Mouse (Mus musculus) liver, embryonic 14.5 days (tissue): ENCODE measurements at regions not wholly inside any gene's neighbourhood (a gene's known extent, or its start where the extent isn't known, plus 50 kb on each side); places are given as distances from the start of the nearest gene placed in this dataset.
A peak's percentile ranks its signal among the peaks of the same experiment; 100 is the strongest.
"Not testable (repeated sequence)": the region's sequence is repeated elsewhere in the genome, so short reads cannot be mapped to it uniquely, and the experiment has no call there.

Experiments used
- ATAC-seq: fragments of 200-750 bp; cut with Nextera tagmentation; 2 replicates; pipeline ENCODE4 v1.8.0; 2017; ENCODE audit warnings: moderate number of reproducible peaks, mild to moderate bottlenecking, moderate library complexity; ENCODE audit not compliant: insufficient read depth
- DNase-seq, 3 experiments: peaks; one replicate each; pipeline ENCODE4 v3.0.0-alpha.2; 2012 to 2013; ENCODE audit warnings: low read depth in 3 of 3, low spot score in 3 of 3
- H3K27ac ChIP-seq: fragments of 300-500 bp; sonication (generic); 2 replicates; pipeline ENCODE4 v1.5.1; 2014; ENCODE audit warnings: moderate library complexity, mild to moderate bottlenecking, control low read depth, inconsistent platforms
- H3K27me3 ChIP-seq: fragments of 300-500 bp; sonication (generic); 2 replicates; pipeline ENCODE4 v1.6.1; 2014; ENCODE audit warnings: mild to moderate bottlenecking, low read length, moderate library complexity; ENCODE audit not compliant: control insufficient read depth, insufficient read depth
- H3K36me3 ChIP-seq: fragments of 300-500 bp; sonication (generic); replicated peaks from 2 replicates; pipeline ENCODE4 v1.6.1; 2014; ENCODE audit warnings: low read depth; ENCODE audit not compliant: control insufficient read depth, insufficient read depth
- H3K4me1 ChIP-seq, 2 experiments: fragments of 200-500 bp in 1 of 2; fragments of 300-500 bp in 1 of 2; sonication (generic) in 1 of 2; replicated peaks; 2 replicates each; pipeline ENCODE4 v1.6.1; 2012 to 2014; ENCODE audit warnings: antibody characterized with exemption in 1 of 2, inconsistent platforms in 1 of 2, low read length in 1 of 2; ENCODE audit not compliant: control insufficient read depth in 2 of 2, insufficient read depth in 2 of 2
- H3K4me2 ChIP-seq: fragments of 300-500 bp; sonication (generic); 2 replicates; pipeline ENCODE4 v1.6.1; 2014; ENCODE audit warnings: low read depth, mild to moderate bottlenecking, control low read depth, moderate library complexity
- H3K4me3 ChIP-seq, 2 experiments: fragments of 200-500 bp in 1 of 2; fragments of 300-500 bp in 1 of 2; sonication (generic) in 1 of 2; 2 replicates each; pipeline ENCODE4 v1.5.1; 2012 to 2014; ENCODE audit warnings: low read depth in 2 of 2, low read length in 2 of 2, mild to moderate bottlenecking in 2 of 2, control low read depth in 1 of 2, inconsistent platforms in 1 of 2, moderate library complexity in 1 of 2; ENCODE audit not compliant: insufficient read depth in 1 of 2
- H3K9ac ChIP-seq: fragments of 300-500 bp; sonication (generic); replicated peaks from 2 replicates; pipeline ENCODE4 v1.6.1; 2014; ENCODE audit warnings: mild to moderate bottlenecking, control low read depth, moderate library complexity
- H3K9me3 ChIP-seq: fragments of 300-500 bp; sonication (generic); 2 replicates; pipeline ENCODE4 v1.6.1; 2016; ENCODE audit warnings: low read length, mixed read lengths; ENCODE audit not compliant: control insufficient read depth
- WGBS: fragments of 180-500 bp; shearing (Covaris S2); extraction: QIAGEN DNeasy Blood & Tissue Kit; methylation state at CpG from one replicate; pipeline ENCODE4 v1.1.7; 2014; ENCODE audit not compliant: insufficient replicate concordance; 5-methylcytosine and 5-hydroxymethylcytosine counted together

DNA sequence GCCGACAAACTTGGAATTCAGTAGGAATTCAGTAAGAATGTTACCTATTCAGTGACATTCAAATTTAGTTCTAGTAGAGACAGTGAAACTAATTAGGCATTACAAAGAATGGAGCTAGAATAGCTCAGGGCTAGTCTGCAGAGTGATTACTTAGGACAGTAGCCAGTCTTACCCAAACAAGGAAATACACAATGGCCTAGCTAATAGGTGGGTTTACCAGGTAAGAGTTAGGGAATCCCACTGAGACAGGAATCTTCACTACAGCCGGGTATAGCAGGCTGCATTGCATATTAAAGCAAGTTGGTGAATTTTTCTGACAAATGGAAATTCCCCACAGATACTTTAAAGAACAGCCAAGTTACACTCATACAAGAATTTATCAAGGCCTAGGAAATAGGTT is 216.6 kb upstream of the Vmn1r3 start:
- H3K27me3 ChIP-seq, ATAC-seq, DNase-seq, H3K36me3 ChIP-seq, H3K4me3 ChIP-seq, H3K27ac ChIP-seq, H3K9ac ChIP-seq, H3K4me2 ChIP-seq, H3K9me3 ChIP-seq, H3K4me1 ChIP-seq: not testable (repeated sequence)
- WGBS: 63% methylated on average over 2 of the region's 2 CpGs

DNA sequence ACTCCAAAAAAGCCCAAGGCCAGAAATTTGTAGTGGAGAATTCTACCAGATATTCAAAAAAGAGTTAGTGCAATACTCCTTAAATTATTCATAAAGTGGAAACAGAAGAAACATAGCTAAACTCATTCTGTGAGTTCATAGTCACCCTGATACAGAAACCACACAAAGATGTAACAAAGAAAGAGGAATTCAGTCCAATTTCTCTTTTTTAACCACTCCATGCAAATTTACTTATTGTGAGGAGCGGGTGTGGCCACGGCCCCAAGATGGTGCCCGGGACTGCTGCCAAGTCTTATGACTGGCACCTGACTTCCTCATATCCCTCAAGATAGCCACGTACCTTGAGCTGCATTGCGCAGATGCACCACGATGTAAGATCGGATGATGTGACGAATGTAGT is 206.4 kb upstream of the Vmn1r3 start:
- H3K9me3 ChIP-seq, H3K4me1 ChIP-seq, H3K27ac ChIP-seq, H3K27me3 ChIP-seq, H3K9ac ChIP-seq, H3K36me3 ChIP-seq, H3K4me3 ChIP-seq, H3K4me2 ChIP-seq, ATAC-seq, DNase-seq: not testable (repeated sequence)
- WGBS: 83% methylated on average over 7 of the region's 8 CpGs

DNA sequence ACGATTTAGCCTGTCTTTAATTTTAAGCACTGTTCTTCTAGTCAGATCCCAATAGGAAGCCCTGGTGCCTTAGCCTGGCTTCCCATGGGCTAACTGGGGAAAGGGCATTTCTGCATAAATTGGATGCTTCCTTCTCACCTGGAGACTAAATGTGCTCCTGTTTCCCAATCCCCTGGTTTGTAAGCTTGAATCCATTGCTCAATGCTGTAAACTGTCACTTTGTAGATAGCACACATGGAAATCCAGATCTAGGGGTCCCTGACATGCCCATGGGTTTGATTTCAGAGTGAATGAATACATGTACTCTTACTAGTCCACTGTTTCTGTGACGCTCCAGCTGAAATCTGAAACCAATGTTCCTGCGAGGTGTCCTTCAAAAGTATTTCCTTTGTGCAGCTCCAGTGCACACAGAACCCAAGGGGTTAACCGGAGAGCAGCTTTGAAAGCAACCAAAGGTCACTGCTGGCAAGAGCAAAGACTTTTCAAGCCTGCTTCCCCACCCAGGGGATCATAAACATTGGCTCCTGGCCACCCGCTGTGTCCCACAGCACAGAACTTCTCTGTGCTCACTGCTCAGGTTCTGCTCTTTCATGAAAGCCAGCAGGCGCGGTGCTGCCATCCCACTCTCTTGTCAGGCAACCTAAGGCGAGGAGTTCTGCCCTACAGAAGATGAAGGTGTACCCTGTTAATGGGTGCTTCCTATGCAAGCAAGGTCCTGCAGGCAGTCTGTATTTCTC is 188.0 kb upstream of the Vmn1r3 start:
- not testable (repeated sequence) for H3K36me3 ChIP-seq, H3K27me3 ChIP-seq, H3K9ac ChIP-seq, H3K4me3 ChIP-seq, H3K4me2 ChIP-seq, H3K9me3 ChIP-seq, H3K27ac ChIP-seq, ATAC-seq, H3K4me1 ChIP-seq, DNase-seq
- 61% methylated on average over 8 of the region's 8 CpGs for WGBS

DNA sequence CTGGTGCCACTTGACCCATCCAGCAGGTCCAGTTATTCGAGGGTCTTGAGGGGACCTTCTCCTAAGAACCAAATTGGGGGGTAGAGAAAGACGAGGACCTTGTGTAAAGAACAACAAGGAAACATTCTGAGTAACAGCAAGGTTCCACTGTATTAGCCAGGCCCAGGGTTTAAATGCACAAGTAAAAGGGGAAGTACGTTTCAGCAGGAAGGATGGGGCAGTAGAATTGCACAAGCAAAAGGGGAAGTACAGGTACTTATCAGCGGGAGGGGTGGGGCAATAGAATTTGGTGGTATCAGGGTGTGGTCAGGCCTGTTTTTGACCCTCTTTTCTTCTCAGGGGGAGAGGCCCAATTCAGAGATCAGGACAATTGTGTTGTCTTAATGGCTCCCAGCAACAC is 182.9 kb upstream of the Vmn1r3 start:
- not testable (repeated sequence) for H3K36me3 ChIP-seq, H3K27me3 ChIP-seq, H3K9me3 ChIP-seq, H3K4me1 ChIP-seq, H3K4me2 ChIP-seq, ATAC-seq, DNase-seq, H3K4me3 ChIP-seq, H3K9ac ChIP-seq, H3K27ac ChIP-seq
- 27% methylated on average over 4 of the region's 4 CpGs for WGBS

DNA sequence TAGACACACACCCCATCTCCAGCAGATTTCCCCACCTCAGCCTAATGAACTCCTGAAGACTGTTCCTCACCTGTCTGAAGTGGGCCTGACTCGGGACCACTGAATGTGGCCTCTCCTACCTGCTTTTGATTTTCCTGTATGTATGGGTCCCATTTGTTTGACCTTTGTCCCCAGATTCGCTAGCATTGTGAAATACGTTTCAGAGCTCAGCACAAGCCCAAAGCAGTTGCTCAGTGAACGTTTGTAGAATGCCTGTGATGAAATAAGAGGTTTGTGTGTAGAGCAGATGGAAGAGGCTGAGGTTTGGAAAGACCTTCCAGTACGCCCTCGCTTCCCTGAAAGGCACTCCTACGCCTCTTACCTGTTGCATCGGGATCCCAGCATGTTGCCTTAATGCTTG is 158.3 kb upstream of the Vmn1r3 start:
- not testable (repeated sequence) for H3K27ac ChIP-seq, H3K9me3 ChIP-seq, H3K4me1 ChIP-seq, H3K4me2 ChIP-seq, ATAC-seq, H3K9ac ChIP-seq, H3K27me3 ChIP-seq, H3K4me3 ChIP-seq, H3K36me3 ChIP-seq
- DNase-seq: peak in 2 of 3 experiments; percentile 1 to 9
- 58% methylated on average over 8 of the region's 8 CpGs for WGBS

DNA sequence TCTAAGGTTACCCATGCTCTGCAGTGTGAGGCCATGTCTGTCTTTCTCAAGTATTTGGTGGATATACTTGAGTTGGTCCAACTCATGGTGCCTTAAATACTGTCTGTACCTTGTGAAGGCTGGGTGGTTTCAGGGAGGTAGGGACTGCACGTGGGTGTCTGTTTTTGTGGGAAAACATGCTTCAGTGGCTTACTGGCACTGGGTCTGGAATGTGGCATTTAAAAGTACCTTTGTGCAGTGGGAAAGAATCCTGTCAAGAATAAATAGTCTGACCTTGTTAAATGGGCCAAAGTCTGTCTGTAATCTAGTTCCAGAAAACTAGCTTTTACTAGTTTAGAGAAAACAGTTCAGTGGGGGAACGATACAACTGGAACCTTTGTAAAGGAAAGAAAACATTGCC is 157.5 kb upstream of the Vmn1r3 start:
- H3K4me1 ChIP-seq, DNase-seq, H3K9ac ChIP-seq, H3K36me3 ChIP-seq, H3K27ac ChIP-seq, ATAC-seq, H3K27me3 ChIP-seq, H3K9me3 ChIP-seq, H3K4me2 ChIP-seq, H3K4me3 ChIP-seq: not testable (repeated sequence)
- WGBS: 71% methylated on average over 2 of the region's 2 CpGs

DNA sequence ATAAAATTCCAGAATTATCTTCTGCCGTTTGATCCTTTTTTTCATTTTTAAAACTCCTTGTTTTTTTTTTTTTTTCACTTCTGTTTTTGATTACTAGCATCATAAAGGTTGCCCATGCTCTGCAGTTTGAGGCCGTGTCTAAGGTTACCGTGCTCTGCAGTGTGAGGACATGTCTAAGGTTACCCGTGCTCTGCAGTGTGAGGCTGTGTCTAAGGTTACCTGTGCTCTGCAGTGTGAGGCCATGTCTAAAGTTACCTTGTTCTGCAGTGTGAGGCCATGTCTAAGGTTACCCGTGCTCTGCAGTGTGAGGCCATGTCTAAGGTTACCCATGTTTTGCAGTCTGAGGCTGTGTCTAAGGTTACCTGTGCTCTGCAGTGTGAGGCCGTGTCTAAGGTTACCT is 157.0 kb upstream of the Vmn1r3 start:
- H3K9me3 ChIP-seq, H3K9ac ChIP-seq, H3K27me3 ChIP-seq, H3K4me3 ChIP-seq, H3K36me3 ChIP-seq, DNase-seq, H3K4me2 ChIP-seq, H3K4me1 ChIP-seq, ATAC-seq, H3K27ac ChIP-seq: not testable (repeated sequence)
- 64% methylated on average over 6 of the region's 6 CpGs for WGBS
